In the genomic region with DNA sequence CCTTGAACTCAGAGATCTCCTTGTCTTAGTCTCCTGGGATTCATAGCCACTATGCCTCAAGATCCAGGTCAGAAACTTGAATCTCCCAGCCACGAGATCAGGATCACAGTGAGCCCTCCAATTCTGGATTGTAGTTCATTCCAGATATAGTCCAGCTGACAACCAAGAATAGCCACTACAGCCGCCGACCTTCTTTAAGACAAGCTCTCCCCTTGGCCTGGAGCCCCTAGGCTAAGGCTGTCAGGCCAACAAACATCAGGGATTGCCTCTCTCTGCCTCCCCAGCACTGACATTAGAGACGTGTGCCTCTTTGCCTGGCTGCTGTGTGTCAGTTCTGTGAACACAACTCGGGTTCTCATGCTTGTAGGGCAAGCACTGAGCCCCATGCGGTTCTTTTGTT, we compare ENCODE assay signal across 8 mouse cellular contexts. TPM values are rescaled to one million over a fixed set of nuclear protein-coding genes. Genes with fewer than 3 reads are reported as not detected.
DNase-seq lines count a peak whose midpoint lies in the region; ATAC-seq and TF ChIP-seq lines count a peak whose summit lies in the region.

No protein-coding gene starts in this region.

- H3K27ac ChIP-seq in lung, postnatal 0 days (ENCODE audit: low read length), result no peak overlapping the region
- H3K27ac ChIP-seq in forebrain, embryonic 13.5 days, result no peak overlapping the region
- H3K27ac ChIP-seq in hindbrain, postnatal 0 days, result no peak overlapping the region
- H3K27ac ChIP-seq in neural tube, embryonic 14.5 days (ENCODE audit: low read depth, low read length), result no peak overlapping the region

- peaks cover 7% of the 10 kb centered on the region; the same call in 1 of the 2 replicates for H3K4me1 ChIP-seq in lung, postnatal 0 days (ENCODE audit: insufficient read depth, low read depth, low read length)
- H3K4me1 ChIP-seq in forebrain, embryonic 13.5 days, result peaks cover 23% of the 10 kb centered on the region
- H3K4me1 ChIP-seq in hindbrain, postnatal 0 days (ENCODE audit: insufficient read depth, low read length), result peaks cover 8% of the 10 kb centered on the region; the same call in 1 of the 2 replicates
- H3K4me1 ChIP-seq in neural tube, embryonic 14.5 days (ENCODE audit: control insufficient read depth, insufficient read depth, low read length), result peaks cover 5% of the 10 kb centered on the region; the same call in 1 of the 2 replicates

- no peak for TF ChIP-seq EP300 in lung, postnatal 0 days (IDR thresholded peaks at IDR 0.05)

- no peak for DNase-seq in lung, postnatal 0 days (ENCODE audit: low spot score)
- no peak for DNase-seq in lung, postnatal 25 days (ENCODE audit: low spot score)
- no peak for DNase-seq in hindbrain, postnatal 0 days (ENCODE audit: low spot score)
- DNase-seq in urinary bladder, postnatal 36 days (ENCODE audit: low spot score in 2 of 2), result no peak
- no peak for DNase-seq in MN1 (ENCODE audit: low spot score)
- no peak for DNase-seq in frontal cortex, postnatal 25 days (ENCODE audit: low spot score in 2 of 2)

- H3K36me3 ChIP-seq in lung, postnatal 0 days (ENCODE audit: insufficient read depth, low read length), result no peaks in the 10 kb centered on the region; the same call in 1 of the 2 replicates
- H3K36me3 ChIP-seq in forebrain, embryonic 13.5 days (ENCODE audit: poor library complexity, severe bottlenecking), result peaks cover 12% of the 10 kb centered on the region
- H3K36me3 ChIP-seq in hindbrain, postnatal 0 days (ENCODE audit: insufficient read depth, low read length), result no peaks in the 10 kb centered on the region
- peaks cover 3% of the 10 kb centered on the region; the same call in 1 of the 2 replicates for H3K36me3 ChIP-seq in neural tube, embryonic 14.5 days (ENCODE audit: control insufficient read depth, insufficient read depth, low read length)

- H3K9me3 ChIP-seq in lung, postnatal 0 days (ENCODE audit: low read length), result no peaks in the 10 kb centered on the region
- no peaks in the 10 kb centered on the region for H3K9me3 ChIP-seq in forebrain, embryonic 13.5 days (replicated peaks)
- H3K9me3 ChIP-seq in hindbrain, postnatal 0 days (ENCODE audit: low read length), result no peaks in the 10 kb centered on the region
- H3K9me3 ChIP-seq in neural tube, embryonic 14.5 days (ENCODE audit: control insufficient read depth, low read length), result no peaks in the 10 kb centered on the region

- 80% methylated on average over 6 of the region's 6 CpGs for WGBS in lung, postnatal 0 days
- 85% methylated on average over 6 of the region's 6 CpGs for WGBS in forebrain, embryonic 13.5 days
- WGBS in hindbrain, postnatal 0 days, result 85% methylated on average over 6 of the region's 6 CpGs
- 87% methylated on average over 6 of the region's 6 CpGs for WGBS in neural tube, embryonic 14.5 days

- no peak overlapping the region for H3K4me3 ChIP-seq in lung, postnatal 0 days (ENCODE audit: low read depth, low read length)
- H3K4me3 ChIP-seq in forebrain, embryonic 13.5 days, result peak overlapping the region; percentile 87
- no peak overlapping the region for H3K4me3 ChIP-seq in hindbrain, postnatal 0 days (ENCODE audit: low read length)
- H3K4me3 ChIP-seq in neural tube, embryonic 14.5 days (ENCODE audit: low read depth, low read length), result no peak overlapping the region

- H3K27me3 ChIP-seq in lung, postnatal 0 days (replicated peaks; ENCODE audit: insufficient read depth, low read length), result no peaks in the 10 kb centered on the region
- no peaks in the 10 kb centered on the region for H3K27me3 ChIP-seq in forebrain, embryonic 13.5 days
- no peaks in the 10 kb centered on the region for H3K27me3 ChIP-seq in hindbrain, postnatal 0 days (ENCODE audit: insufficient read depth, low read length)
- H3K27me3 ChIP-seq in neural tube, embryonic 14.5 days (ENCODE audit: control insufficient read depth, insufficient read depth, low read length), result no peaks in the 10 kb centered on the region

- H3K4me2 ChIP-seq in lung, postnatal 0 days (replicated peaks; ENCODE audit: low read depth, low read length), result peak overlapping the region; percentile 67; the same call in 1 of the 2 replicates
- peak overlapping the region; percentile 66 for H3K4me2 ChIP-seq in forebrain, embryonic 13.5 days
- H3K4me2 ChIP-seq in hindbrain, postnatal 0 days (ENCODE audit: low read depth, low read length), result peak overlapping the region; percentile 70; the same call in 1 of the 2 replicates
- H3K4me2 ChIP-seq in neural tube, embryonic 14.5 days (ENCODE audit: low read depth, low read length), result peak overlapping the region; percentile 47; the same call in 1 of the 2 replicates

- no peak for TF ChIP-seq CTCF in lung, postnatal 0 days (IDR thresholded peaks at IDR 0.05)
- no peak for TF ChIP-seq CTCF in hindbrain, postnatal 0 days (IDR thresholded peaks at IDR 0.05; ENCODE audit: low read depth)

- H3K9ac ChIP-seq in lung, postnatal 0 days (replicated peaks; ENCODE audit: low read depth), result no peak overlapping the region
- H3K9ac ChIP-seq in forebrain, embryonic 13.5 days, result no peak overlapping the region
- no peak overlapping the region for H3K9ac ChIP-seq in hindbrain, postnatal 0 days (replicated peaks; ENCODE audit: low read length)
- no peak overlapping the region for H3K9ac ChIP-seq in neural tube, embryonic 14.5 days (replicated peaks; ENCODE audit: low read depth, low read length)

- no peak for ATAC-seq in lung, postnatal 0 days
- ATAC-seq in forebrain, embryonic 13.5 days, result no peak
- no peak for ATAC-seq in hindbrain, postnatal 0 days
- ATAC-seq in neural tube, embryonic 14.5 days (ENCODE audit: low read depth), result no peak

RNA-seq across cellular contexts. Expression of gene Rabl3, which starts 1.1 kb away (rescaled TPM):
- 11.3 and 12.0 TPM in 2 replicates for polyA plus RNA-seq in lung, postnatal 0 days (2015; fragmentation: Nextera tagmentation; extraction: Ambion mirVana)
- polyA plus RNA-seq in forebrain, embryonic 13.5 days (2015; fragmentation: Nextera tagmentation; extraction: Ambion mirVana), result 25.9 and 28.1 TPM in 2 replicates
- total RNA-seq in hindbrain, postnatal 0 days (2014; rRNA removed), result 6.8 and 17.9 TPM in 2 replicates
- polyA plus RNA-seq in hindbrain, postnatal 0 days (2015; fragmentation: Nextera tagmentation; extraction: Ambion mirVana), result 13.1 and 13.8 TPM in 2 replicates
- polyA plus RNA-seq in neural tube, embryonic 14.5 days (2014; fragmentation: Nextera tagmentation; extraction: Ambion mirVana), result 16.3 and 21.5 TPM in 2 replicates

RNA-seq across cellular contexts. Expression of gene Gtf2e1, which starts 1.2 kb away (rescaled TPM):
- 9.5 and 10.4 TPM in 2 replicates for polyA plus RNA-seq in lung, postnatal 0 days (2015; fragmentation: Nextera tagmentation; extraction: Ambion mirVana)
- 41.9 and 43.0 TPM in 2 replicates for polyA plus RNA-seq in forebrain, embryonic 13.5 days (2015; fragmentation: Nextera tagmentation; extraction: Ambion mirVana)
- 18.9 and 21.7 TPM in 2 replicates for total RNA-seq in hindbrain, postnatal 0 days (2014; rRNA removed)
- 21.4 and 21.6 TPM in 2 replicates for polyA plus RNA-seq in hindbrain, postnatal 0 days (2015; fragmentation: Nextera tagmentation; extraction: Ambion mirVana)
- polyA plus RNA-seq in neural tube, embryonic 14.5 days (2014; fragmentation: Nextera tagmentation; extraction: Ambion mirVana), result 23.5 and 30.1 TPM in 2 replicates

RNA-seq across cellular contexts. Expression of gene Hgd, which starts 39.2 kb away (rescaled TPM):
- 0.20 and 0.48 TPM in 2 replicates for polyA plus RNA-seq in lung, postnatal 0 days (2015; fragmentation: Nextera tagmentation; extraction: Ambion mirVana)
- 0.27 and 0.38 TPM in 2 replicates for polyA plus RNA-seq in forebrain, embryonic 13.5 days (2015; fragmentation: Nextera tagmentation; extraction: Ambion mirVana)
- 7.3 TPM in 1 of 2 replicates, not detected in the other for total RNA-seq in hindbrain, postnatal 0 days (2014; rRNA removed)
- 0.11 and 0.26 TPM in 2 replicates for polyA plus RNA-seq in hindbrain, postnatal 0 days (2015; fragmentation: Nextera tagmentation; extraction: Ambion mirVana)
- polyA plus RNA-seq in neural tube, embryonic 14.5 days (2014; fragmentation: Nextera tagmentation; extraction: Ambion mirVana), result not detected in 2 replicates
